Mouse (Mus musculus) liver, adult 2 months (tissue): ENCODE measurements around the gene Ddx59.

Experiments
- CTCF ChIP-seq: fragments of 200-500 bp; IDR thresholded peaks from 2 replicates; pipeline ENCODE4 v1.5.1; 2011; ENCODE audit warnings: low read depth, low read length, control low read depth
- POLR2A ChIP-seq: fragments of 200-500 bp; IDR thresholded peaks from 2 replicates; pipeline ENCODE4 v1.6.1; 2011; ENCODE audit warnings: low read length, control low read depth; ENCODE audit not compliant: insufficient read depth; ENCODE audit errors: extremely low read depth

DNA sequence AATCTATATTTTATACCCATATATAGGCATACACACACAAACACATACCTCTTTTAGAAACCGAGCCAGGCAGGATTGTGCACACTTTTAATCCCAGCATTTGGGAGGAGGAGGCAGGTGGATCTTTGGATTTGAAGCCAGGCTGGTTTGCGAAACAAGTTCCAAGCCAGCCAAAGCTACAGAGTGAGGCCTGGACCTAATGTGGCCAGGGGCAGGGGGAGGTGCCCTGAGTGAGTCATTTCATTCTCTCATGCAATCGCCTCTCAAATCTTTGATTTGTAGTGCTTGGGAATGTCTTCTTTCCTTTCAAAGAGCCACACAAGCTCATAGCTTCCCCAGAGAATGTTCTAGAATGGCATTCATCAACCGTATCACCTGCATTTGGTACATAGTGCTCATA is 54.3 kb downstream of the Ddx59 start:
- no peak for TF ChIP-seq CTCF
- no peak for TF ChIP-seq POLR2A
